Mouse (Mus musculus) cerebellum, postnatal 10 days (tissue): ENCODE measurements at regions not wholly inside any gene's neighbourhood (a gene's known extent, or its start where the extent isn't known, plus 50 kb on each side); places are given as distances from the start of the nearest gene placed in this dataset.

Experiments
- DNase-seq, 2 experiments: peaks; one replicate each; pipeline ENCODE4 v3.0.0; 2021; ENCODE audit warnings: mixed read lengths in 2 of 2

GRCm38 (mm10) chr14:111877524-111877923 is 202.6 kb downstream of the Slitrk5 start:
- DNase-seq = no peak

- DNase-seq = peak in 1 of 2 experiments; percentile 10
These were observed 203.1 kb downstream of the Slitrk5 start for GRCm38 (mm10) chr14:111878033-111878432.

- DNase-seq = no peak
These were observed 209.1 kb downstream of the Slitrk5 start for GRCm38 (mm10) chr14:111883952-111884351.

- no peak for DNase-seq
These were observed 212.8 kb downstream of the Slitrk5 start for GRCm38 (mm10) chr14:111887688-111888087.

GRCm38 (mm10) chr14:111888781-111889180 is 213.9 kb downstream of the Slitrk5 start:
- no peak for DNase-seq
